Mouse (Mus musculus): ENCODE results near the gene Desi1.

DNA sequence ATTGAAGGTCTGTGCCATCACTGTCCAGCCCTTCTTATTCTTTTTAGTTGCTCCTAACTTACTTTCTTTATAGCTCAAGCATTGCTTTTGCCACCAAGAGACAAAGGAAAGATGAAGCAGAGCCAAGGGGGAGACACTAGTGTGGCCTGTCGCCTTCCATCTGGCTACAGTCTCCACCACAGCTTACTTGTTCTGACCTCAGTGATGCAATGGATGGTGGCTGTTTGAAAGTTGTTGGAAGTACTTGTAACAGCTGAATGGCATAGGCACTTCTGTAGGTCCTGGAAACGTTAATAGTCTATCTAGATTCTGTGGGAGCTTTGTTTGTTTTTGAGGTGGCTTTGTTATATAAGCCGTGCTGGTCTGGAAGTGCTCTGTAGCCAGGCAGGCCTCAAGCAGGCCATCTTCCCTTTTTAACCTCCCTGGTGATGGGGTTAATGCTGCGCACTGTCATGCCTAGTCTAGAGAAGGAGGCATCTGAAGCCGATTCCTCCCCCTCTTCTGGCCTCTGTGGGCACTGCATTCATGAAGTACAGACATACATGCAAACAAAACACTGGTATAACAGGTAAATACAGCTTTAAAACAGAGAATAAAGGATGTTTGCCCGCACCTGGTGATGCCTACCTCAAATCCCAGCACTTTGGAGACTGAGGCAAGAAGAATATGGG, 9.6 kb downstream of the Desi1 start:
- TF ChIP-seq POLR2A (IDR thresholded peaks at IDR 0.05; ENCODE audit: insufficient read depth, low read depth, low read length), result no peak
- TF ChIP-seq CTCF (IDR thresholded peaks at IDR 0.05), result no peak
- no peak for TF ChIP-seq EP300 (IDR thresholded peaks at IDR 0.05; ENCODE audit: insufficient read depth, low read depth, low read length)
